Mouse (Mus musculus) spleen, adult 2 months (tissue): ENCODE measurements around the gene Psmb9.

Source experiments
- CTCF ChIP-seq: fragments of 200-500 bp; IDR thresholded peaks from 2 replicates; pipeline ENCODE4 v1.5.1; 2011; ENCODE audit warnings: mild to moderate bottlenecking, inconsistent platforms; ENCODE audit not compliant: insufficient read depth, insufficient read length, insufficient replicate concordance; ENCODE audit errors: extremely low read depth
- POLR2A ChIP-seq: fragments of 200-500 bp; IDR thresholded peaks from 2 replicates; pipeline ENCODE4 v1.6.1; 2011; ENCODE audit warnings: low read depth, low read length, inconsistent platforms

GRCm38 (mm10) chr17:34206731-34207130, 19.2 kb upstream of the Psmb9 start:
- TF ChIP-seq CTCF (no peak), POLR2A (no peak)
